Mouse (Mus musculus) c-Kit-positive CD71-positive TER-119-negative erythroid progenitor cells, embryonic 14.5 days (primary cell): ENCODE measurements around the gene Znrf3.

Experiments used
- DNase-seq: peaks from one replicate; pipeline ENCODE4 v3.0.0-alpha.2; 2013; ENCODE audit warnings: low read depth

Gene Znrf3

DNA sequence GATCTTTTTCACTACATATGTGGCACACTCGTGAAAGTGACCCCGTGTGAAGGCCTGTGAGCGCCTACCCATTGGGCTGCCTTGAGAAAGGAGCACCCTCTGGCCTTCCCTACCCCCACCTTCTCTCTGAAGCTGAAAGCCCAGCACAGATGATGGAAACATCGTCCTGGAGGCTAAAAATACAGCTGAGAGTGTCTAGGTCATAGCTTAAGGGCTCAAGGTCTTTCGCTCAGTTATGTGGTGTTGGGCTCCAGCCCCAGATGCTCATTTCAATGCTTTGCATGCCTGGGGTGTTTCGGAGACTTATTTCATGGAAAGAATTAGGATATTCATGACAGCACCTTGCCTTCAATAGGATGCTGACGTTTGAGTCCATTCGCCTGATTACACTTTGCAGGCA, 178.9 kb downstream of the Znrf3 start:
- no peak for DNase-seq

DNA sequence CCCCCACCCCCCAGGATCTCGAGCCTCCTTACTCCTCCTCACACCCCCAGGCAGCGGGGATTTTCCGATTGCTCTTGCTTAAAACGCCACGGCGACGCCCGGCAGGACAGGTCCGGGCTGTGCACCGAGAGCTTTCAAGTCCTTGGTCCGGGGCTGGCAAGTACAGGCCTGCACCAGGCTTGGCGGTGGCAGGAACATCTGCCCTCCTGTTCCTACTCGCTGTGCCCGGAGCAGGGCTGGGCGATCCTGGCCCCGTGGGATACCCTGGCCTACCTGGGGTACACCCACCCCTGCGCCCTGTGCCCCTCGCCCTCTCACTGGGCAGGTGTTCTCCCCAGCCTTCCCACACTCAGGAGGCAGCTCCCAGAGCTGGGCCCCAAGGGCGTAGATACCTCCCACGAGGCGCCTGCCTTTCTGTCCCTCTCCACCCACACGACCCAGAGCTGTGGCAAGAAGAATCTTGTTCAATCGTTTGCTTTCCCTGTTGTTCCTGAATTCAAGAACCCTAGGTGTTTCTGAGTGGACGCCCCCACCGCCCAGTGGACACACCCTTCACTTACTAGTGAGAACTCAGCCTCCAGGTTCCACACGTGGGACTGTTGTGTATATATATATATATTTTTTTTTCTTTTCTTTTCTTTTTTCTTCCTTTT, 181.4 kb downstream of the Znrf3 start:
- no peak for DNase-seq

DNA sequence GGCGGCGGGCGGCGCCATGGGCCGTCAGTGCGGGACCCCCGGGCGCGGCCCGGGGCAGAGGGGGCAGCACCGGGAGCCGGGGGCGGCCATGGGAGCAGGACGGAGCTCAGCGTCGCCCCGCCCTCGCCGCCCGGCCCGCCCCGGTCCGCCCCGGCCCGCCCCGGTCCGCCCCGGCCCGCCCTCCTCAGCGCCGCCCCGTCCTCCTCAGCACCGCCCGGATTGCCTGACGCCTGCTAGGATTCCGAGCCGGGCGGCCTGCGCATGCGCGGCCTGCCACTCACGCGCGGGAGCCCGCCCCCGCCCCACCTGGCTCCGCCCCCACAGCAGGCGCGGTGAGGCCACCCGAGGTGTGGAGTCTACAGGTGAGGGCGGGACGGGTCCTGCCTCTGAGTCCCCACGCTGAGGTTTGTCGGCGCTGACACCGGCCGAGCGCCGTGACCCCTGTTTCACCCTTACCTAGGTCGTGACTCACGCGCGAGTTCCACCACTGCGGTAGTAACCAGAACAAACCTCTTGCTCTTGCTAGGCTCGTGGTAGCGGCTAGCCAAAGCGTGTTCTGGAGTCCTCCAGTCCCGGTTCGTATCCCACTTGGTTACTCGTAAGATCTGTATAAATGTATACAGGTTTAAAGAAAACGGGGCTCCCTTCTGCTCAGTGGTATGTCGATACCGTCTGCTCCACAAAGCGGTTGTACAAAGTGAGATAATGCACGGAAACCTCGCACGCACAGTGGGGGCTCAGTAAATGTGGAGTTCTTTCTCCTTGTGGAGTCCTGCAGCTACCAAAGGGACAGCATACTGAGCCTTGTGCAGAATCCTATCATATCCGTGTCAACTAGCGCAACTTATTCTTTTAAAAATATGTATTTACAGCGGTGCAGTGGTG, 182.9 kb downstream of the Znrf3 start, which contains the start of gene Kremen1:
TSS of gene Kremen1 (minus strand) at position 51 of the 885 bp plus-strand sequence.
- DNase-seq: peak; percentile 74

DNA sequence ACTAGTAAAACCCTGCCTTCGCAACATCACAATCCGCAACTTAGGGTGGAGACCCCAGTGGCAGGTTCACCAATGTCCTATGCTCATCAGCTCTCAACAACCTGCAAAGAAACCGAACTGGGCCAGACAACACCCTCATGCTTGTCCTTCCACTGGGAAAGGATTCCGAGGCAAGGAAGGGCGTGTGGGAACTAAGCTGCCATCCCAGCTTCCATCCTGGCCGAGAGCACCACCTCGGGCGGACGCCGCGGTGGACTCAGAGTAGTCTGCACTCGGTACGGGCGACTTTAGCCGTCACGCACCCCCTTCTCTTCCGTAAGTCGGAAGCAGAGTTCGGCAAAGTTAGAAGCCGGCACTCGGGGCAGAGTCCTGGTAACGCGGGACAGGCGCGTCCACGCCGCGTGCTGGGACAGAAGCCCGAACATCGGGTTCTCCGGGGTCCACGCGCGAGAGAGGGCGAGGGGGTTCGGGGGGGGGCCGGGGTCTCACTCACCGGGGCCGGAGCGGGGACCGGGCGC, 183.6 kb downstream of the Znrf3 start:
- DNase-seq: no peak

DNA sequence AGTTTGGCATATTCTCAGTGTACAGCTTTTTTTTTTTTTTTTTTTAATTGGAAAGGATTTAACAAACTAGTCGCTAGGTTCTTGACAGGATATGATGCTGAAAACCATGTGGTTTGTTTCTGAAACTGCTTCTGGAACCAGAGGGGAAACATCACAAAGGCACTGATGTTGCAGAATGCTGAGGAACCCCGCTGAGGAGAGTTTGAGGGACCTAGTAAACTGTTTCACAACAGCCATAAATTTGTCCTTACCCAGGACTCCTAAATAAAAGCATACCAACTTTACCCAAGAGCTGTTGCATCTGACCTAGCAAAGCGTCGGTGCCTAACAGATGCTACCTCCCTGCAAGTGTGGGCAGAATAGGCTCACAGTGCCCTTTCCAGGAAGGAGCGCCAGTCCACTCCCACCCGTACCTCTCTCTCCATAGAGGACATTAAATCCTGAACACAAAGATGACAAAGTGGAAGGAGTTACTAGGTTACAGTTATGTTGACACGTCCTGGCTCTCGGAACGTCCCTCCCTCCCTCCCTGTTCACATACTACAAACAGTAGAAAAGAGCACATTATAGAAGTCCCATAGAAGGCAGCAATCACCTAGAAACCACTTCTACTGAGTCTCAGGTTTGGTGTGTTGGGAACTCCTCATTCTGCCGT, 184.6 kb downstream of the Znrf3 start:
- DNase-seq: no peak

DNA sequence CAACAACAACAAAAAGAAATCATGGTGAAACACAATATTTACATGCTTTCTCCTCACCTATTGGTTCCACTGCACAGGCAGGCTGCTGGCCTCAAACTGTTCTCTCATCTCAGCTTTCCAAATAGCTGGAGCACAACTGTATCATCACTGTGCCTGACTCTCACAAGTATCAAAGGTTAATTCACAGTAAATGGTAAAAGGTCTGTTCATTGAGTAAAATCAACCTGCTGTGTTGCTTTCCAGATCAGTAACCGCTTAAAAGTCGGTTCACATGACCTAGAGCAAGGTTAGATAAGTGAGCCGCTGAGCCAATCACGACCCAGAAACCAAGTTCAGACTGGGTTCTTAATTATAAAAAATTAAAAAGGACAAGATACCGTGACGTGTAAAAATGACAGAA, 186.6 kb downstream of the Znrf3 start:
- DNase-seq: no peak

DNA sequence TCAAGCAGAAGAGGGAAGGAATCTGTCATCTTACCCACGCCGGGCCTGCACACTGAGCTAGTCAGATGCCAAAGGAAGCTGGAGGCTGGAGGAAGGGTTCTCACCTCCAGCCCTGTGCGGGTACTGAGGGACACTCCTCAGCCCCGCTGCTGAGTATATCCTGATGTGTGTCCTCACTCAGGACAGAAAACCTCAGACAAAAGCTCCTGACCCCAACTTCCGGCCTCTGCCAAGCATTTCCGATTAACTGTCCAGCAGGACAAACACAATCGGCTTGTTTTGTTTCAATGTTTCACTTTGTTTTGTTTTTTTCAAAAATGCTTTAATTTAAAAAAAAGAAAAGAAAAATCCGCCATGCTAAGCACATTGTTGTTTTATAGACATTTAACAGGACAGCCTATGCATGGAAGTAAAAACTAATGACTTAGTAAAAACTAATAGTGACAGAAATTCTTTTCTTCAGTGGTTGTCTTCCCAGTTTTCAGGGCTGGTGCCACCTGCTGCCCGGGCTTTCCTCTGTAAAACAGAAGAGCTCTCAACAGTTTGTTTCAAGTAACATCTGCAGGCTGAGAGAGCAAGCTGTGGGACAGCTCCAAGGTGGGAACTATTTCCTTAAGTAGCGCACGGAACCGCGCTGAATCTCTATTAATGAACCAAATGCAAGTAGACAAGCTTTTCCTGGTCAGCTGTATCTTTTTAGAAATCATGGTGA, 187.3 kb downstream of the Znrf3 start:
- no peak for DNase-seq

DNA sequence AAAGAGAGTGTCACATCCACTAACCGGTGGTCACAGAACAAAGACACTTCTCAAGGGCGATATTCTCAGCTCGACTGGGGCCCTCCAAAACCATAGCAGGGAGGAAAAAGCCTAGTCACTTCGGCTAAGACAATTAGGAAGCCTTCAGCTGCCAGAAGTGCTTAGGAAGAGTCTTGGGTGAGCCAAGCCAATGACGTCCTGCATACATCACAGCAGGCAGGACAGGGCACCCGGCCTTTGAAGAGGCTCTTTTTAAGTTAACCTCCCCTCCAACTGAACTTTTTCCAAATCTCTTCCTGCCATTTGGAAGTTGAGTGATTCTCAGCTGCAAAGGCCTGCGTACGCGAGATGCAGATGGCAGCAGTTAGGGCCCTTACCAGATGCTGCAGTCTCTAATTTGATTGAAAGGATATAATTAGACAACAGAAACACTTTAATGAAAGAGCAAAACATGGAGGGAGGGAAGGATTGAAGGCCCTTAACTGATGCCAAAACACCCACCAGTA, 189.1 kb downstream of the Znrf3 start:
- DNase-seq: no peak

DNA sequence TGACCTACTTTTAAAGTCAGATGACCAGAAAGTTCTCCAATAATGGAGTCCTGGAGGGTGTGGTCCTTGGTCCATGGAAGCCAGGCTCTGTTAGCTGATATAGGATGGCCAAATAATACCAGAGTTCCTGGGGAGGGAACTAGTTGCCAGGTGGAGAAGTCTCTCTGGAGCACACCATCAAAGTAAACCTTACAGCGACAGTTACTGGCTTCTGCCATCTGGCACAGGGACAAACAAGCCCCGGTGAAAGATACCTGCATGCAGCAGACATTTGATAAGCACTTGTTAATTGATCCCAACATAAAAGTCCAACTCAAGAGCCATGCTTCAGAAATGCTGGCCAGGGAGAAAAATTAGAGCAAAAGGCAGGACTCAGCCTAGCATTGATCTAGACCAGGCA, 190.6 kb downstream of the Znrf3 start:
- DNase-seq: no peak

DNA sequence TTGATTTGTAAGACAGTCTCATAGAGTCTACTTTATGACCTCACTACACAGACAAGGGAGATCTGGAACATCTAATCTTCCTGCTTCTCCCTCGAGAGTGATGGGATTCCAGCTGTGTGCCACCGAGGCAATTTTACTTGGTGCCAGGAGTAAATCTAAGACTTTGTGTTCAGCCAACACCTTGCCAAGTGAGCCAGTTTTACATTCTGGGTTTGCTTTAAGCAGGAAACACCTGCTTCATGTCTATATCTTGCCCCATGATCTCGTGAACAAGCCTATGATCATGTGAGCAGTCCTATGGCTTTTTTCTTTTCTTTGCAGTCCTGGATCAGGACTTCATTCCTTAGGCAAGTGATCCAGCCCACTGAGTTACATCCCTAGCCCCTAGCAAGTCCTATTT, 191.1 kb downstream of the Znrf3 start:
- DNase-seq: no peak

DNA sequence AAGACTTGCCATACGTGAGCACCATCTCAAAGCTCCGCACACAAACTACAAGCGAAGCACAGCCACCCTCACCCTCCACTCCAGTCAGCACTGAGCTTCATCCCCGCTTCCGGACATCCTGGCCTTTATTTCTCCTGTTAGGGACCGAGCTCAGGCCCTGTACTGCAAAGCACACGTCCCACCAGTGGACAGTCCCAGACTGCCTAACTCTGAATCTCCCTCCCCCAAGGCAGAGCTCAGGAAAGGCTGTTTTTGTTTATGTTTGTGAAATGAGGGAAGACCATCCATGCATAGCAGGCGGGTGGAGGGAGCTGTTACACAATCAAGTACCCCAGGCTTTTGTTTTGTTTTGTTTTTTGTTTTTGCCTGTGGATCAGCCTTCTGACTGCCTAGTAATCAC, 191.9 kb downstream of the Znrf3 start:
- DNase-seq: no peak

DNA sequence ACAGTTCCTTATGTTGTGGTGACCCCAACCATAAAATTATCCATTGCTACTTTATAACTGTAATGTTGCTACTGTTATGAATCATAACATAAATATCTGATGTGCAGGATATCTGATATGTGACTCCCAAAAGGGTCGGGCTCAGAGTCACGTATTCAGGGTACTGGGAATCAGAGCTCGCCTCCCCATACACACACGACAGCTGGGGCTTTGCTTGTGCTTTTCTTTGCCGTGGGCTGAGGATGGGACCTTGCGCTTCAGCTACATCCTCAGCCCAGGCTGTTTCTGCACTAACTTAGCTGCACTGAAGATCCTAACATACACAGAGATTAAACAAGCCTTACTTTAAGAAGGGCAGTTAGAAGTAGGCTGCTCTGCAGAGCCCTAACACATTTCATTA, 193.5 kb downstream of the Znrf3 start:
- no peak for DNase-seq

DNA sequence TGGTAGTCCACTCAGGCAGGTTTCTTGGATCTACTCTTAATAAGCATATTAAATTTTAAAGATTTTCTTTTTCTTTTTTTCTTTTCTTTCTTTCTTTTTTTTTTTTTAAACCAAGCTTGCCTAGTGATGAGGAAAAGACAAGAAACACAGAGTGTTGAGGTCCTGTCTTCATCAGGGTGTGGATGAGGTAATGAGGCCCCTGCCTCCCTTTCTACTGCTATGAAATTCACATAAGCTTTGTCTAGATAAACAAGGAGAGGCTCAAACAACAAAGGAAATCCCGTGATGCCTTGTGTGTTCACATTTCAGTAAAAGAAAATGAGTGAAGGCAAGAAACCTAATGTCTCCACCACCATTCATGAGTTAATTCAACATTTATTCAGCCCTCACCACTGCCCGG, 196.4 kb downstream of the Znrf3 start:
- no peak for DNase-seq

DNA sequence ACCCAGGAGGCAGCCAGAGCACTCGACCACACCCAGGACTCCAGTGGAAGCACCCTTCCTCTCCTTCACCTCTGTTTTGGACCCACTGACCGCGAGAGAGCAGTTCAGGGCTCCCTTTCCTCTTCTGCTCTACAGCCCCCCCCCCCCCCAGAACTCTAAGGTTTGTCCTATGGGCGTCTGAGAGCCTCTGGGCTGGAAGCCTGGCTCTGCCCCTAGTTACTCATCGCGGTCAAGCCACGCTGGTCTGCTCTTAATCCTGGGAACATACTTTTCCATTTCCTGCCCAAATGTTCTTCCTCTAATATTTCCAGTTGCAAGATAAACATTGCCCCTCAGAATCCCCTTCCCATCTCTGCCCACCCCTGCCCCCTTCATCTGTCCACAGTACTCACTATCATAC, 199.2 kb downstream of the Znrf3 start:
- no peak for DNase-seq

DNA sequence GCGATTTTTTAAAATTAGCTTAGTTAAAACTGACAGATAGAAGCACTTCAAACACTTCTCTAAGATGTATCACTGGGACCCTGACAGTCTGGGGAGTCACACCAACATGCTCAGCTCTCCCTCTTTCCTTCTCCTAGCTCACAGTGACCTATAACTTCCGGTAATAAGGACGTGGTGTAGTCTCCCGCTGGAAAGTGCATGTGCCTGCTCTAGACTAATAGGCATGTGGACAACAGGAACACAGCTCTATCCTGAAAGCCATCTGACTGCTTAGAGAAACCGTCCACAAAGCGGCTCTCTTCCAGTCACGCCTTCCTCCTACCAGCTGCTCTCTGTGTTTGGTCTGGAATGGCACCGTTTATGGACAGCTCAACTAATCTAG, 199.9 kb downstream of the Znrf3 start:
- DNase-seq: no peak

DNA sequence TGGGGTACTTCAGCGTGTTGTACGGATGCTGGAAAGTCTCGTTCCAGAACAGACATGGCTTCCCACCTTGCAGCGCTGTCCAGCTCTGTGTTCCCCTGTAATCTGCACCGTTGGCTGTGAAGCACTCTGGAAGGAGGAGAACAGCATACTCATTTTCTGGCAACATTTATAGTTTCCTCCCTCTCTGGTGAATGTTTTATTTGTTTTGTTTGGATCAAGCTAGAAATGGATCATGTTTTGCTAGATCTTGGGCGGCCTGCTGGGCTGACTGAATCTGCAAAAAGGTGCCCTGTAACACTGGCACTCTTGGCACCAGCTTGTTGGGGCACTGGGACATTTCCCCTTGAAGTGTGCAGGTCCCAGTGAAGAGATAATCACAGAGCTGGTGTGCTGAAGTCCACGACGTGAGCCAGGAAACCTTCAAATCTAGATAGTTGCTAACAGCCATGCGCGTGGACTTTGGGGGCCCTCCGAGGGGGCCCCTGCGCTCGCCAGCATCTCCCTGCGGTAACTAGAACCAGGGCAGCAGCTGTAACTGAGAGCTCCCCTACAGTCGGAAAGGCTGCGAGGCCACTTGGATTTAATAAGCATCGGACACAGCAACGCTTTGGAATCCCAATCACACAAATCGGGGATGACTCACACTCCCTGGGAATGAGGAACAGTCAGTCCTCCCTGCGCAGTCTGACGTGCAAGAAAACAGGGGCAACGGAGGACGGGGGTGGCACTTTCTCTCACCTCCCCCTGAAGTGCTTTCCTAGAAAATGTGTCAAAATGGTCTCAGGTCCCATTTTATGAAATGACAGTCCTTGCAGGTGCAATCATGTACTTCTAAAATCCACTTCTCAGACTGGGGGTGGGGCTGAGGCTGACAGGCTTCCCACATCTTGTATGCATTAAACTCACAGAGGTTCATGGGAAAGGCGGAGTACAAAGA, 200.6 kb downstream of the Znrf3 start:
- no peak for DNase-seq

DNA sequence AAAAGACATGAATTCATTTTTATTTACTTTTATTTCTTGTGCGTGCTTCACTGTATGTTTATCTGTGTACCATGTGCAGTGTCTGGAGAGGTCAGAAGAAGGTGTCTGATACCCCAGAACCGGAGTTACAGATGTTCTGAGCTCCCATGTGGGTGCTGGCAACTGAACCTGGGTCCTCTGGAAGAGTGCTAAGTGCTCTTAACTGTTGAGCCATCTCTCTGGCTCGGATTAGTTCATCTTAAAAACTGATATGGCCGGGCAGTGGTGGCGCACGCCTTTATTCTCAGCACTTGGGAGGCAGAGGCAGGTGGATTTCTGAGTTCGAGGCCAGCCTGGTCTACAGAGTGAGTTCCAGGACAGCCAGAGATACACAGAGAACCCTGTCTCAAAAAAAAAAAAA, 201.4 kb downstream of the Znrf3 start:
- no peak for DNase-seq

DNA sequence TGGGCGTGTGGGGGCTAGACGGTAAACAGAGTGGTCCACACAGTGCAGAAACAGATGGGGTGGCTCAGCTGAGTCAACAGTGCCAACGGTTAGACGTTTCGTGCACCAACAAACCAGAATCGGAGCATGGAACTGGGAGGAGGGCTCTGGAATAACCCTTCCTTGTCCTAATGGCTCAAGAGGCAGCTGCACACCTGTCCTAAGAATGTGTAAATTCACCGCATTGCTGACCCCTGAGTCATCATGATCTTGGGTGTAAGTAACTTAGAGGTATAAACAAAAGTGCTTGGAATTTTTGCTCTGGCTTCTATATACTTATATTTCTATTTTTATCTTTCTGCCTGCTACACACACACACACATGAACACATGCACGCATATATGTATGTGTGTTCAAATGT, 202.5 kb downstream of the Znrf3 start:
- DNase-seq: no peak

DNA sequence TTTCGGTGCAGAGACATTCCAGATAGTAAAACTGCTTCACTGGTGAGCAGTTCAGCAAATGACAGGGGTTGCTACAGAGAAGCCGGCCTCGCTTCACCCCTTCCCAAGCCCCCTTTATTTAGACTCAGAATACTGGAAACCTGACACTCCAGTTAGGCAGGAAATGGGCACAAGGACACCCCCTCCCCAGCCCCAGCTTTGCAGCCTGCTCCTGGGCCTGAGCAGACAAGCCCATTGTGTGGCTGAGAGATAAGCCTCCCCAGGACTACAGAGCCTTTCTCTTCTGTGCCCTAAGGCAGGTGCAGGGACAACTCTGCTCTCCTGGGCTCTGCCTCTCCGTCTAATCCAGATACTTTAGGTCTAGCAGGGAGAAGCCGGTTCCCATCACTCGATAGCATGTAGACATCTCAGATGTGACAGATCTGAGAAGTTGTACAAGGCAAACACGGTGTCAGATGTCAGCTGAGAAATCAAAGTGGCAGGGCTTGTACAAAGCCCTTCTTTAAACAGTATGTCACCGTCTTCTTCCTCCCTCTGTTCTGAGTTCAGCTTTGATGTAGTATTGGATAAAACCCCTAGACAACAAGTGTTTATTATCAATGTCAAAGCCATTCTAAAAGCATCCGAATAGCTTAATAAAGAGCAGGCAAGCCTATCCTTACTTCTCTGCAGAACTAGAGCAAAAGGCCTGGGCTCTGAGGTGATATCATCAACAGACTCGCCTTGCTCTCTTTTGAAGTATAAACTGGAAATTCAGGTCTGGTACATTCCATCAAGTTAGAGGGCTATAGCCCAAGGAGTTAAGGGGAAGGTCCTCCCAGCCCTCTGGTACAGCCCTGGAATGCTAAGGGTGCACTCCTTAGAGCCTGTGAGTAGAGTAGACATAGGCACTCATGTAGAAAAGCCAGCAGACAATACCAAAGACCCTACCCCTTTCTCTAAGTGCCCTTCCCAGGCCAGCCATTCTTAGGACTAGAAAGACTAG, 204.6 kb downstream of the Znrf3 start:
- DNase-seq: no peak
